Mouse (Mus musculus) right cerebral cortex, postnatal 36 days (tissue): ENCODE measurements around the gene Chd1.
"Not testable (repeated sequence)": the region's sequence is repeated elsewhere in the genome, so short reads cannot be mapped to it uniquely, and the experiment has no call there.

Source experiments
- DNase-seq, 2 experiments: peaks; one replicate each; pipeline ENCODE4 v3.0.0; 2022; ENCODE audit warnings: low spot score in 2 of 2, mixed read lengths in 1 of 2

Gene Chd1

DNA sequence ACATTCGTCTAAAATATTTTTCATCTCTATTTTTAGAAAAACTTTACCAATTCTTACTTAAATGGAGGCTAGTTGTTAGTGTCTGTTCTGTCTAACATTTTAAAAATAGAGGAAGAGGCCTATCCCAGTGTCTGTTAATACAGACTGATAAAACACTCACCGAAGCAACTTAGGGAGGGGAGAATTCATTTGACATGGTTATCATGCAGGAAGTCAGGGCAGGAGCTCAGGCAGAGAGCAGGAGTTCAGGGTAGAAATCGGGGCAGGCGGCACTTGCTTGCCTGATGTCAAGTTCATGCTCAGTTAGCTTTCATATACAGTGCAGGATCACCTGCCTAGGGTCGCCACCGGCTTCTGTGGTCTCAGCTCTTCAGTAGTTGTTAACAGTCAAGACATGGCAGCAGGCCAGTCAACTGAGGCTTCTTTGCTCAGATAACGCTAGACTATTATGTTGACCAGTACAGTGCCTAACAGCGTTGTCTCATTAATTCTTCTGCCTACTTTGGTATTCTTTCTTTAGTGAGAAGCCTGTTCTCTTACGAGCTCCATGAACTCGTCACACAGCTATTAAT is 32.7 kb downstream of the Chd1 start:
- DNase-seq: no peak

DNA sequence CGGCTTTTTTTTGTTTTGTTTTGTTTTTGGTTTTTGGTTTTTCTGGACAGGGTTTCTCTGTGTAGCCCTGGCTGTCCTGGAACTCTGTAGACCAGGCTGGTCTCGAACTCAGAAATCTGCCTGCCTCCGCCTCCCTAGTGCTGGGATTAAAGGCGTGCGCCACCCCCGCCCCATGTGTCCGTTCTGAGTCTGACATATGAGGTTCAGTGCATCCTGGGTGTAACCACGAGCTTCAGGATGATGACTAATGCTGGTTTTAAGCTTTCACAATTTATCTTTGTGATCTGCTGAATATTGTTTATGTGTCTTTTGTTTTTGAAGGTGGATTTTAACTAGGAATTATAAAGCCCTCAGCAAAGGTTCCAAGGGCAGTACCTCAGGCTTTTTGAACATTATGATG is 37.1 kb downstream of the Chd1 start:
- no peak for DNase-seq

DNA sequence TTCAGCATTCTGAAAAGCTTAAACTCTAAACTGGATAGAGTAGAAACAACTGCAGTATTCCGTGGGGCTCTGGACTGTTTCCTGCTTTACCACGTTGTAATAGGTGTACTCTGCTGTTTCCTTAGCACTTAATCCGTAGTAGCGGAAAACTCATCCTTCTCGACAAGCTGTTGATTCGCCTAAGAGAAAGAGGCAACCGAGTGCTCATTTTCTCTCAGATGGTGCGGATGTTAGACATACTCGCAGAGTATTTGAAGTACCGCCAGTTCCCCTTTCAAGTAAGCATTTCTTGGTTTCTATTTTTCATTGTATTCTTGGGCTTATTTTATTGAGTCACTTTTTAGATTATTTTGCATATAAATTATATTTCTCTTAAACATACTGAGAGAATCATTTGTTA is 38.2 kb downstream of the Chd1 start:
- DNase-seq: no peak

DNA sequence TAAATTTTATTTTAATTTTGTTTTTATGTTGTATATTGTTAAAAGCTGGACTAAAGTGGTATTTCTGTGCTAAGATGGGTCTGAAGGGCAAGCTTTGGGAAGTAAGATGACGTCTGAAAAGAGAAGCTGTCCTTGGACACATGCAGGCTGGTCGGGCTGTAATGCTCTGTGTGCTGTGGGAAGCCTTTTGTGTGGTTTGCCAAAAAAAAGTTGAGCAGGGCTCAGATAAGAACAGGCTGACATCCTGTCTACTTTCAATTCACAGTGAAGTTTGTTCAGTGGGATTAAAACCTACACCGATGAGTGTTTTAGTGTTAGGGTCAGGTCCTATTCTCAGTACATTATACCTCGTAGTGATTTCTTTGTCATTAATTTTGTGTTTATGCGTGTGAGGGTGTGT is 38.6 kb downstream of the Chd1 start:
- DNase-seq: no peak

DNA sequence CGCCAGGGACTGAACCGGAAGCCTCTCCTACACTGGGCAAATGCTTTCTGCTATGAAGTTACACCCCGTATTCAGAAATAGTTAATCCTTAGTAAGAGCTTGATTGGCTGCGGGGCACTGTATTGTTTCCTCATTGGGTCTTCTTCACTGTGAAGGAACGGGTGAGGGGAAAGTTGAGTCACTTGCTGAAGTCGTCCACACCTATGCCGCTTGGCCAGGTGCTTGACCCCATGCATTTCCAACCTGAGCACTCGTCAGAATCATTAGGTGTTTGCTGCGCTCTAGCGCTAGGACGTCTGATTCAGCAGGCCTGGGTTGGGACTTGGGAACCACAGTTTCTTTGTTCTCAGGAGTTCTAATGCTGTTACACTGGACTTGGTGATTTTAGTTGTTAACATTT is 41.9 kb downstream of the Chd1 start:
- DNase-seq: no peak

DNA sequence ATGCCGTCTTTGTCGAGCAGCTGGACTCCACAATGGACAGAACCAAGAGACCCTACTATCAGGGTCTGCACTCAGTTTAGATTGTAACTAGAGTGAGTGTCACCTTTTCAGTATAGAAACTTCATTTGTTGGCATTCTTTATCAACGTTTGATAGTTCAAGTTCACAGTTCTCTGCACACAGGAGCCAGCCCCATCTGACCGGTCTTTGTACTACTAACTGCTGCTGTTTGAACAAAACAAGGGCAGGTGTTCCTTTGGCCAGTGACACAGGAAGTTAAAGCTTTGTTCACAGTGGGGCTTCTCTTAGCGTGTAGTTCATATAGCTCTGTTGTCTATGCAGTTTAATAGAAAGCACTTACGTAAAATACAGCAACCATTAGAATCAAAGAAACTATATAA is 43.3 kb downstream of the Chd1 start:
- DNase-seq: no peak

DNA sequence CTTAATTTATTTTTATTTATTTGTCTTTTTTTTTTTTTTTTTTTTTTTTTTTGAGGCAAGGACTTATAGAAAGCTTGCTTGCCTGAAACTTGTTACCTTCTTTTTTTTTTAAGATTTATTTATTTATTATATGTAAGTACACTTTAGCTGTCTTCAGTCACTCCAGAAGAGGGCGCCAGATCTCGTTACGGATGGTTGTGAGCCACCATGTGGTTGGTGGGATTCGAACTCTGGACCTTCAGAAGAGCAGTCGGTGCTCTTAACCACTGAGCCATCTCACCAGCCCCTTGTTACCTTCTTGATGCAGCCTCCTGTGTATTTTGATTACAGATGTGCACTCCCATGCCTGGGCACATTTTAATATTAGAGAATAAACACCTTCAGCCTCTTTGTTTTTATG is 46.5 kb downstream of the Chd1 start:
- not testable (repeated sequence) for DNase-seq

DNA sequence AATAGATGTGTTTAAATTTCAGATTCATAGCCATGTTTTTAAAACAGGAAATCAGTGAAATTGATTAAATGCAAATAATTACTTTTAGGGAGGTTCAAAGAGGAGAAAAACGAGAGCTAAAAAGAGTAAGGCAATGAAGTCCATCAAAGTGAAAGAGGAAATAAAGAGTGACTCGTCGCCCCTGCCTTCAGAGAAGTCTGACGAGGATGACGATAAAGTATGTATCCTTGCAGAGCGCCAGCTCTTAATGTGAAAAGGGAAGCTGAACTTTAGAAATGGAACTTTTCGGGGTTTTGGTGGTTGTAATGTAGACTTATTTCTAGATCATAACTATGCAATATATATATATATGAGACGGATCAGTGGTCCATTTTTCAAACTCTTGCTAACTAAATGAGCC is 56.4 kb downstream of the Chd1 start:
- DNase-seq: no peak

DNA sequence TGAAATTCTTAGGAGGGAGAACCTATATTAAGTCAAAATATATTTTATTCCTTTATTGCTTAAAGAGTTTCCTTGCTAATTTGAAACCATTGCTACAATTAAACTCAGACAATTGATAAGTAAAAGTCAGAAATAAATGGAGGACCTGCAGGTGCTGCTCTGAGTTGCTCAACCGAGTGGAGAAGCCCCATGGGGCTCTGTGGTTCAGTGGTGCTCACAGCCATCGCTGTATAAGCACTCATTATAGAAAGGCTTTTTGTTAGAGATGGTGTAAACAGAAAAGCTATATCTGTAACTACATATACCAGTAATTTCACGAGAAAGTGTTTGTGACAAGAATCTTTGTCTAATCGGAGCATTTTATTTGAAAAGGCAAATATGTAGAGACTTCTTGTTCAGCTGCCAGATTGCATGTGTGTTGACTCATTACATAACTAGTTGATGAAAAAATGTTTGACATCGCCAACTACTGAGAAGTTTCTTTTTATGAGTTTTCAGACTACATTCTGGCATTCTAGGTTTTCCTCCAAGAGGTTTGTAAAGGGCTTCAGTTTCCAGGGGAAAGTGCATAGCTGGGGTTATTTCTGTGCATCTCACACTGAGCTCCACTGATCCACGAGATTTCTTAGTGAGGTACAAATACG is 64.4 kb downstream of the Chd1 start:
- no peak for DNase-seq

DNA sequence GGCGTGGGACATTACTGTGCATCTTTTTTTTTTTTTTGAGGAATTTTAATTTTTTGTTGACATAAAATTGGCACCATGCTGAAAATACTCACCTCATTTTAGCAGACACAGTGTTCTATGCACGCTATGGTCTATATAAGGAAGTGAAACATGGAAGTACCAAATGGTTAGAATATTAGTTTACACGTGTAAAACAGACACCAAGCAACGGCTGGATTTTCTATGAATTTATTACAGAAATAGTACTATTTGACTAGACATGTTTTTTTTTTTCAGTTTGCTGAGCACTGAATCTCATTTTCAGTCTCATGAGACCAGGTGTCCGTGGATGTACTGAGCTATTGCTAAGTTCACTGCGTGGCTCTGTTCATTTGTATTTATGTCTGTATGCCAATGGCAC is 69.2 kb downstream of the Chd1 start:
- DNase-seq: no peak

DNA sequence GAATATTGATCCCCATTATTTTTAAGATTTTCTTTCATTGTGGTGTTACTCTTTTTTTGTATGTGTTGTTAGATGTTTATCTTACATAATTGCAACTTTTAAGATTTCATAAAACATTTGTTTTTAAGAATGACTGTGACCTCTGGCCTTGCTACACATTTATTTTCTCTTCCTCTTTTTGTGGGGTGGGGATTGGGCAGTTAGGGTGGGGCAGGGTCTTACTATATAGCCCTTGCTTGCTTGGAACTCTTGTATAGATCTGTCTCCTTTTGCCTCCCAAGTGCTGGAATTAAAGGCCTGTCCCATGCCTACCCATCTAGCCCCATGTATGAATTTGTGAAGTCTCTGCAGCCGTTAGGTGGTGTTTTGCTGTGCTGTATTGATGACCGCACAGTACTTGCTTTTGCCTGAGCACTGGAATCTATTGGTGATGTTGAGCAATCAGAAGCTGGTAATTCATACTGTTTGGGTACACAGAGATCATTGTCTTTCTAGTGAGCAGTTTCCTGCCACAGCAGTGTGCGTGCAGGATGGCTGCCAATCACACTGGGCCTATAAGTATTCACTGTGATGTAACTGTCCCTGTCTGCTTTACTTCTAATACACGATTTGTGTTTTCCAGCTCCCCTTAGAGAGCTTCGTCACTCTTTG is 69.9 kb downstream of the Chd1 start:
- no peak for DNase-seq

DNA sequence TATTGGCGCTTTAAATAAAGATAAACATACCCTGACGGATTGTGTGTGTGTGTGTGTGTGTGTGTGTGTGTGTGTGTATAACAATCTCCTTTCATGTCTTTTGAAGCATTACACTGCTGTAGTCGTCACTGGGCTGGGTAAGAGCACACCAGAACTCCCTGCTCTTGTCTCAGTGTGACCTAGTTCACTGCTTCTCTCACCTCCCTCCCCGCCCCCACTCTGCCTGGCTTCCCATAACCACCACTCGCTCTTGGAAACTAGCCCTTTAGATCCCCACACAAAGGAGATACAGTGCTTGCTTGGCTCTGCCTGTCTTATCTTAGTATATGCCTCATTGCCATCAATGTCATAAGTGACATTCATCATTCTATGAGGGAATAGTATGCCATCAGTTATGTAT is 71.6 kb downstream of the Chd1 start:
- no peak for DNase-seq

DNA sequence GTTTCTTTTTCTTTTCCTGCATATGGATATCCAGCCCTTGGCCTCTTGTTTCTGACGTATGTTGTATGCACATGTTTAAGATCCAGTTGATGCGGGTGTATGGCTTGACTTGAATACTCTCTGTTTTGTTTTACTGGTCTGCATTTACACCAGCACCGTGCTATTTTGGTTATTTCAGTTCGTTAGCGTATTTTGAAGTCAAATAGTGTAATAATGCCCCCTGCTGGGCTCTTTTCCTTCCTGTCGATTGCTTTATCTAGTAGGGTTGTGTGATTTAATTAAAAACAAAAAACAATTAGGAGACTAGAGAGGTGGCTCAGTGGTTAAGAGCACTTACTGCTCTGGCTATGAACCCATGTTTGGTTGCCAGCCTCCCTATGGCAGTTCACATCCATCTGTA is 73.2 kb downstream of the Chd1 start:
- DNase-seq: no peak

DNA sequence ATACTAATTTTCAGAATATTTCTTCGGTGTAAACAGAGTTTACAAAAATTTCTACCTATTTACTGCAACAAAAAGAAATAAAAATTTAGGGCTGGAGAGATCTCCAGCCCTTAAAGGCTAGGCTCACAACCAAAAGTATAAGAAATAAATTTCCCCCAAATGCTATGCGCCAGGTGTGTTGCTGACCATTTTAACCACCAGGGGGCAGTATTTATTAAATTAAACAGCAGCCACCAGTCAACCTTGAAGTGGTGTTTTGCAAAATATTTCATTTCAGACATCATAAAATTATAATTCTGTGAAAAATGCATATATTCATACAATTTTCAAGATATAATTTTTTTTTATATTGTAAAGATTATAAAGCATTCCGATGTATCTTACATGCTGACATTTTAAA is 82.3 kb downstream of the Chd1 start:
- no peak for DNase-seq

DNA sequence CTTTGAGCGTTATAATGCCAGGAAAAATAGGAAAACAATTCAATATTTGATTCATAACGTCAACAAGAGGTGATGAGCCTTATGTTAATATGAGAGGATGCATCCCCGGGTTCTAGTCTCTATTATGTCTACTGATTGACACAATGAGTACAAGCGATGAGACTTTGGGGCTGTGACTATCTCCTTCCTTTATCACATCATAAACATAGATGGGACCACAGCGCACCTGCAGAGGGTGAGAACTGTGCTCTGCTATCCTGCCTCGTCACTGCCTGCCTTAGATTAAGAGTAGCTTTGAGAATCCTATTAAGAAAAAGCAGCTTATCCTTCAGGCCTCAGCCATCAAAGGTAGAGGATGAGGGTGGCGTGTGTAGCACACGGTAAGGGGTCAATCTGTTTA is 85.9 kb downstream of the Chd1 start:
- no peak for DNase-seq

DNA sequence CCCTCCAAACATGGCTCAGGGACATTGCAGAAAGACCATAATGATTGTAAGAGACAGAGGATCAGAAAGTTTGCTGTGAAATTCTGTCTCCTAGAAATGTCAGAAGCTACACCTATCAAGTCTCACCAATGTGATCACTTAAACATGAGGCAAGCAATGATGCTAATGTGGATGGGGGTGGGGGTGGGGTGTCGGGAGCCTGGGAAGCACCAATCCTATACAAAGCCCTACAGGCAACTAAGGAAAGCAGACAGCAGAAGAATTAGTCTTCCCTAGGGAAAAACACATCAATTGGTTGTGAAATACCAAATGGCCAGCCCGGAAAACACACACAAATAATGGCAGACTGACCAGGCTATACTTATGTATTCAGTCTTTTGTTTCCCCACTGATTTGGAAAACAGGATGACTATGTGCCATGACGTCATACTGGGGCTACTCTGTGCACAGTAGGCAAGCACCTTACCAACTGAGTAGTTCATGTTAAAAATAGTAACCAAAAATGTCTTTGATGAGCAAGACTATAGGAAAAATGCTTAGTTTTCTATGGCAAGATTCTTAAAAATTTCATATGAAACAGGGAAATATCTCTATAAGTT is 94.5 kb downstream of the Chd1 start:
- no peak for DNase-seq

DNA sequence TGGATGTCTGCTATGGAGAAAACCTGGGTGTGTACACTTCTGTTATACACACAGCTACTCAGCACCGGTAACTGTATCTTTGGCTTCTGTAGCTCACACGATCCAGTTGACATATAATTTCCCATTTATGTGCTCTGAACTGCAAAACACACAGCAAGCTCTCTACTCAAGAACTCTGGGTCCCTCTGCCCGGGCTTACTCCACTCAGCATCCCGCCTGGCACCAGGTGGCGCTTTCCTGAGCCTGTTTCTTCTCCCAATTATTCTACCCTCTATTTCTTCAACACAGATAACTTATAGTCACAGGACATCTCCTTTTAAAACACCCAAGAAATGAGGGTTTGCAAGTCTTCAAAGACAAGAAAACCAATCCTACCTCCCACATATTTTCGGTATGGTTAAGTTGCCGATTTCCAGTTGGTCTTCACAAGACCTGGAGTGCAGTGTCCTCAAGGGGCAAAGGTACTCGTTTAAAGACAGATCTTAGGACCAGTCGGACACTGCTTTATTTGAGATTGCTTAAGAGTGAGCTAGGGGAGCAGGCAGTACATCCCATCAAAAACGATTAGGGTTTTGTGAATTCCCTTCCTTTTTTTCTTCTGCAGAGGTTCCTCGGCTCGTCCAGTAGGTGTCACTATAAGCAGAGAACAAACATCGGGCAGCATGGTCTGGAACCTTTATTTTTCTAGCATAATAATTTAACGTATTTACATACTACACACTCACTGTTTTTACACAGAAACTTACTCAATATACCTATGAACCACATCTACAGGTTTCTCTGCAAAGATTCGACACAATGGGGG is 99.4 kb downstream of the Chd1 start:
- DNase-seq: no peak

DNA sequence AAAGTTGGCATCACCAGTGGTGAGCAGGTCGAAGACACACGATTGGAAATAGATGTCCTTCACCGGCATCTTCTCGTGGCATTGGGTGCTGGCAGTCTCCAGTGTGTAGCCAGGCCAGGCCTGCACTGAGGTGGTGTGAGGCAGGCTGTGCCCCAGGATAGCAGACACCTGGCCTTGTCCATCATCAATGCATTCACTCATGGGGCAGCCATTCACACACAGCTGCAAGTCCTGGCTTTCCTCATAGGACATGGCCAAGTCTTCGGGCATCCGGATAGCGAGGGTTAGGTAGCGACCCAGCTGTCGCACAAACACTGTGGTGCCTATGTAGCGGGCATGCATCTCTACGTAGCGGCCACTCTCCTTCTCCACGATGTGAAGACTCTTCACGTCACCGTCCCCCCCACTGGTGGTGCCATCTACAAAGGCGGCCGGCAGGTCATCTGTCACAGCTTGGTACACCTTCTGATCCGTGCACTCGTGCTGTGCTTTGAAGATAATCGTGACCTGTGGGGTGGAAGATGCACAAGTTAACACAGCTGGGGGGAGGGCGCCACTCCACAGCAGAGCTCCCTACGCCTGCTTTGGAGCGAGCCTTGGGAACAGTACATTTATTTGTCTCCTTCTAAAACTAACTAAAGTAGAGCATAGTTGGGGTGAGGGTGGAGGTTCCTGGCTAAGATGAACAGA is 102.7 kb downstream of the Chd1 start:
- no peak for DNase-seq

DNA sequence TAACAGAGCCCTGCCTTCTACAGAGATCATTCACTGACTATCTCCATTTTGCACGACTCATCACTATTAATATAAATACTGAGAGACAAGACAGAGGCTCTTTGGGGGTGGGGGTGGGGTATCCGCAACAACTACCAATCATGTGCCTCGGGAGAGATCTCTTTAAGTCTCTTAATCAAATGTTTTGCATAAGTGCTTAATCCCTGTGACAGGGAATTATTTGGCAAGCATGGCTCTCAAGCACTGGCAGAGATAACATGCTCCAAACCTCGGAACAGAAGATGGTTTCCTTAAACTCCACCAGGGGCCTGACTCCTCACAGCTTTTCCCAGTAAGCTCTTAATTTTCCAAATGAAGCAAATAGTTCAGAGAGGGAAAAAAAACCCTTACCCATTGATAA is 103.2 kb downstream of the Chd1 start:
- no peak for DNase-seq

DNA sequence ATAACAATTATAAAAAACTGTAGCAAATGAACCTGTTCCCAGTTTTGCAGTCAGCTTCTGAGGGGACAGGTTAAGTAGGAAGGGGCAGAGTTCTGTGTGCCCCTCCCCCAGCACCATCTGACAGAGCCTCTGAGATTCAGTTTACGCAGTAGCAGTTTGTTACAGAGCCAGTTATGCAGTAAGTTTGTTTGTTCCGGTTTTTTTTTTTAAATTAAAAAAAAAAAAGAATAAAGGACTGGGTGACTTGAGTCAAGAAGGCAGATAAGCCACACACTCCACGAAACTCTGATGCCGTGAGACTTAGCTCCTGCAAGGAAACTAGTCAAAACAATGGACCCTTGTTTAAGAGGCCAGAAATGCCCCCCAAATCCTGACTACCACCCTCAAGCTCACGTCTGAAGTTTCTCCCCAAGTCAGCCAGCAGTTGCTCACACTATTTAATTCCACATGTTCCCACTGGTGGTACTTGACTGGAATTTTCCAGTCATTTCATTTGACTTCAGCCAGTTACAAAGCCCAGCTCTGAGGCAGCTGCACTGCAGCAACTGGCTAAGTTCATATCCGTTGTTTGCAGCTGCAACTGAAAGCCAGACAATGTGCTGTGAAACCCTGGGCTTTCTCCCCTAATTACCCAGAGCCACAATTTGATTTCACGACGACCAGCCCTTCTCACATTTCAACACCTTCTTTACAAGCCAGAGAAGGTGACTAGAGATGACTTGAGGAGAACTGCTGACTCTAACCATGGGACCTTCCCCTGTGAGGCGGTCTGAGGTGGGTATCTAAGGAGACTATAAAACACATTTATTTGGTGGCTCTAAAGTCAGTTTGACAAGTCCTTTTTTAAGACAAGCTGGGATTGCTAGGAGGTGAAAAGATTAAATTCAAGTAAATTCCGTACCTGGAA is 104.0 kb downstream of the Chd1 start:
- DNase-seq: no peak

DNA sequence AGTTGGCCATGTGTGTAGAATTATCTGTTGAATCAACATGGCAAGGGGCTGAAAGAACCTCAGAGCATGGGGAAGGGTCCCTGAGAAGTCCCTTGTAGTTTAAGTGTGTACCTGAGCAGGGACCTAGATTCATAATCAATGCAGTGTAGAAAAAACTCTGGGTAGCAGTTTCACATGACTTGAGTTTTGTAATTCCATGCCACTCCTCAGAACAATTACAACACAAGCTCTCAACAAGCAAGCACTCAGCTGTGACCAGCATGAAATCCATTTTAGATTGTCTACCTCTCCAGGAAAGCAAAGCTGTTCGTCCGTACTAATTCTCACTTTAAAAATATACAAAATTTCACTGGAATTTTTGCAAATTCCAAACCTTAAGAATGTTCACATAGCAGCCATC is 105.2 kb downstream of the Chd1 start:
- DNase-seq: no peak
